Mouse (Mus musculus): Measurements from ENCODE around the gene Anxa3. TPM values are rescaled to one million over a fixed set of nuclear protein-coding genes. Genes with fewer than 3 reads are reported as not detected.

Anxa3 gene
- total and polyA plus RNA-seq, 3 experiments, result 0.54 to 2.5 TPM; not detected in 1

GRCm38 (mm10) chr5:96797465-96797864 is 4.3 kb downstream of the Anxa3 start:
- TF ChIP-seq MYC (IDR thresholded peaks at IDR 0.05; ENCODE audit: low read depth, low read length), result no peak
- Histone ChIP-seq H3K79me2 (ENCODE audit: control insufficient read depth, insufficient read depth, low read length, poor library complexity) (no peaks in the 10 kb centered on the region), H3K36me3 (ENCODE audit: control insufficient read depth in 1 of 2, insufficient read depth in 2 of 2, low read length in 2 of 2) (no peaks in the 10 kb centered on the region), H3K27me3 (ENCODE audit: control insufficient read depth in 1 of 2, insufficient read depth in 2 of 2, low read length in 2 of 2) (peaks cover 0 to 7% of the 10 kb centered on the region in 2 experiments; a peak in 3 of 4 replicates), H3K4me1 (ENCODE audit: control insufficient read depth in 1 of 2, insufficient read depth in 2 of 2, low read length in 2 of 2) (no peaks in the 10 kb centered on the region), H3K9ac (ENCODE audit: control insufficient read depth, low read depth, low read length, poor library complexity, severe bottlenecking) (no peak overlapping the region), H3K27ac (ENCODE audit: control insufficient read depth, low read depth, low read length) (no peak overlapping the region), H3K9me3 (replicated peaks; ENCODE audit: insufficient read depth, low read length) (no peaks in the 10 kb centered on the region), H3K4me3 (ENCODE audit: control insufficient read depth in 1 of 2, insufficient read depth in 1 of 2, low read depth in 2 of 2, low read length in 2 of 2) (no peak overlapping the region)
- DNase-seq (ENCODE audit: low read depth, low spot score), result no peak

GRCm38 (mm10) chr5:96799165-96799564 is 6.0 kb downstream of the Anxa3 start:
- Histone ChIP-seq H3K79me2 (ENCODE audit: control insufficient read depth, insufficient read depth, low read length, poor library complexity) (no peaks in the 10 kb centered on the region), H3K27ac (ENCODE audit: control insufficient read depth, low read depth, low read length) (no peak overlapping the region), H3K4me1 (ENCODE audit: control insufficient read depth in 1 of 2, insufficient read depth in 2 of 2, low read length in 2 of 2) (no peaks in the 10 kb centered on the region), H3K36me3 (ENCODE audit: control insufficient read depth in 1 of 2, insufficient read depth in 2 of 2, low read length in 2 of 2) (no peaks in the 10 kb centered on the region), H3K9ac (ENCODE audit: control insufficient read depth, low read depth, low read length, poor library complexity, severe bottlenecking) (no peak overlapping the region), H3K27me3 (ENCODE audit: control insufficient read depth in 1 of 2, insufficient read depth in 2 of 2, low read length in 2 of 2) (peaks cover 0 to 5% of the 10 kb centered on the region in 2 experiments; a peak in 3 of 4 replicates), H3K9me3 (replicated peaks; ENCODE audit: insufficient read depth, low read length) (no peaks in the 10 kb centered on the region), H3K4me3 (ENCODE audit: control insufficient read depth in 1 of 2, insufficient read depth in 1 of 2, low read depth in 2 of 2, low read length in 2 of 2) (no peak overlapping the region)
- no peak for TF ChIP-seq POLR2AphosphoS5 (IDR thresholded peaks at IDR 0.05; ENCODE audit: borderline replicate concordance, low read depth, low read length)
- no peak for TF ChIP-seq USF1 (IDR thresholded peaks at IDR 0.05; ENCODE audit: low read depth, low read length)
- TF ChIP-seq TAL1 (IDR thresholded peaks at IDR 0.05; ENCODE audit: low read length), result no peak
- no peak for DNase-seq (ENCODE audit: low read depth, low spot score)

GRCm38 (mm10) chr5:96799969-96800368 is 6.8 kb downstream of the Anxa3 start:
- H3K9ac ChIP-seq (ENCODE audit: control insufficient read depth, low read depth, low read length, poor library complexity, severe bottlenecking), result no peak overlapping the region
- TF ChIP-seq NRF1 (IDR thresholded peaks at IDR 0.05; ENCODE audit: insufficient read depth, low read depth, low read length, poor library complexity, severe bottlenecking), result no peak
- no peak for TF ChIP-seq HCFC1 (IDR thresholded peaks at IDR 0.05; ENCODE audit: low read depth, low read length)
- no peak for TF ChIP-seq MEF2A (IDR thresholded peaks at IDR 0.05; ENCODE audit: extremely low read depth, insufficient replicate concordance, low read depth, low read length, poor library complexity, severe bottlenecking)
- TF ChIP-seq NELFE (IDR thresholded peaks at IDR 0.05; ENCODE audit: low read depth, low read length), result no peak
- TF ChIP-seq MXI1 (IDR thresholded peaks at IDR 0.05; ENCODE audit: low read depth, low read length), result no peak
- no peak for TF ChIP-seq POLR2A (IDR thresholded peaks at IDR 0.05; ENCODE audit: control insufficient read depth in 1 of 2, insufficient read depth in 1 of 2, low read depth in 1 of 2, low read length in 2 of 2, poor library complexity in 1 of 2)
- TF ChIP-seq MYB (IDR thresholded peaks at IDR 0.05; ENCODE audit: low read depth, low read length), result no peak
- no peak for TF ChIP-seq POLR2AphosphoS5 (IDR thresholded peaks at IDR 0.05; ENCODE audit: borderline replicate concordance, low read depth, low read length)
- no peak for TF ChIP-seq TCF12 (IDR thresholded peaks at IDR 0.05; ENCODE audit: low read depth, low read length)
- TF ChIP-seq E2F4 (IDR thresholded peaks at IDR 0.05; ENCODE audit: borderline replicate concordance, low read depth, low read length), result no peak
- TF ChIP-seq POLR2AphosphoS2 (IDR thresholded peaks at IDR 0.05; ENCODE audit: low read length), result no peak
- no peak for TF ChIP-seq ZMIZ1 (IDR thresholded peaks at IDR 0.05; ENCODE audit: low read depth, low read length)
- no peak for TF ChIP-seq TBP (IDR thresholded peaks at IDR 0.05; ENCODE audit: low read depth, low read length)
- TF ChIP-seq USF2 (IDR thresholded peaks at IDR 0.05; ENCODE audit: borderline replicate concordance in 1 of 2, insufficient read depth in 1 of 2, low read depth in 1 of 2, low read length in 2 of 2), result no peak
- TF ChIP-seq ELF1 (IDR thresholded peaks at IDR 0.05; ENCODE audit: low read depth, low read length), result no peak
- TF ChIP-seq ETS1 (IDR thresholded peaks at IDR 0.05; ENCODE audit: low read depth, low read length), result no peak
- no peak for TF ChIP-seq MAX (IDR thresholded peaks at IDR 0.05; ENCODE audit: low read length)
- no peak for TF ChIP-seq RCOR1 (IDR thresholded peaks at IDR 0.05; ENCODE audit: low read depth, low read length)
- H3K36me3 ChIP-seq (ENCODE audit: control insufficient read depth in 1 of 2, insufficient read depth in 2 of 2, low read length in 2 of 2), result no peaks in the 10 kb centered on the region
- no peaks in the 10 kb centered on the region for H3K79me2 ChIP-seq (ENCODE audit: control insufficient read depth, insufficient read depth, low read length, poor library complexity)
- DNase-seq (ENCODE audit: low read depth, low spot score), result no peak
- no peak overlapping the region for H3K27ac ChIP-seq (ENCODE audit: control insufficient read depth, low read depth, low read length)
- H3K4me3 ChIP-seq (ENCODE audit: control insufficient read depth in 1 of 2, insufficient read depth in 1 of 2, low read depth in 2 of 2, low read length in 2 of 2), result no peak overlapping the region
- H3K9me3 ChIP-seq (replicated peaks; ENCODE audit: insufficient read depth, low read length), result no peaks in the 10 kb centered on the region
- H3K27me3 ChIP-seq (ENCODE audit: control insufficient read depth in 1 of 2, insufficient read depth in 2 of 2, low read length in 2 of 2), result no peaks in the 10 kb centered on the region; a peak in 3 of 4 replicates
- no peaks in the 10 kb centered on the region for H3K4me1 ChIP-seq (ENCODE audit: control insufficient read depth in 1 of 2, insufficient read depth in 2 of 2, low read length in 2 of 2)
